Mouse (Mus musculus): ENCODE measurements at regions not wholly inside any gene's neighbourhood (a gene's known extent, or its start where the extent isn't known, plus 50 kb on each side); places are given as distances from the start of the nearest gene placed in this dataset.
A peak's percentile ranks its signal among the peaks of the same experiment; 100 is the strongest.

DNA sequence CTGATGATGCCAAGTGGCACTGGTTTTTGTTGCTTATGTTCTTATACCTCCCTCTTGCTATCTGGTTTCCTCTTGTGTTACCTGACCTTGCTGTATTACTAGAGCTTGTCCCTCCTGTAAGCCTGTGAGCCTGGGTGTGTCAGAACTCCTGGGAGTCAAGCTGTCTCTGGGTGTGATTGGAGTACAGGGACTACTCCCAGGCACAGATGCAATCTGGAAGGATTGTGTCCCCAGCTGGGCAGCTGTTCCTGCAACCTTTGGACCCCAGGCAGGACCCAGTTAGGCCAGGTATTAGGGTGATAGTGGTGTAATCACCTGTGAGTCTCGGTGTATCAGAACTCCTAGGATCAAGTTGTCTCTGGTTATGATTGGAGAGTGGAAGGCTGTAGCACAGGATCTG is 97.4 kb upstream of the Dock11 start:
- DNase-seq (ENCODE audit: low spot score in 2 of 2): no peak

DNA sequence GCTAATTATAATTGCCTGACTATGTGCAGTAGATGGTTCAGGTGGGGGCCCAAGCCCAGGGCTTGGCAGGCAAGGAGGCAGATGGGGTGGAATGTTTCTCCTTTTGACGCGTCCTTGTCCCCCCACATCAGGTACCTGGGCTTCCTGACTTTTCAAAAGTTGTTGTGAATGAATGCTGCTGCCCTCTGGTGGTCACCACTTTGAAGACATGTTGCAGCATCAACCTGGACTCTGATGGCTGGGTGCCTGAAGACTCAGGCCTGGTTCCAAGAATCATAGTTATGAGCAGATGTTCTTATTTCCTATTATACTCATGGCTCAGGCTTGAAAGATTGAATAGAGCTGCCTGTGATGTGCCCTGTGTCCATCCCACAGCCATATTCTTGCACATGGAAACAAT is 75.4 kb upstream of the Dock11 start:
- DNase-seq (ENCODE audit: low spot score in 2 of 2): peak; percentile 19 to 39

DNA sequence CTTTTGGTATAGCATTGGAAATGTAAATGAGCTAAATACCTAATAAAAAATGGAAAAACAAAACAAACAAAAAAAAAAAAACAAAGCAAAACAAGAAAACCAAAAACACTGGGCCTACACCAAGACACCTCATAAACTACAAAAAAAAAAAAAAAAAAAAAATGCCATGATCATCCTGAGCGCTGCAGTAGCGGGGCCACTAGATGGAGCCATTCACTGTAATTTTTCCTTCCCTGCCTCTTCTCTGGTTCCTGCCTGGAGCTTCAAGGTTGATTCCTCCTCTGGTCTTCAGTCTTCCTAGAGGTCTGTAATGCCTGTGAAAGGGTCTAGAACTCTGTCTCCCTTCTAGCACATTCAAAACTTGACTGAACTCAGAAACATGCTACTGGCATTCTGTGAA is 54.2 kb upstream of the Dock11 start:
- peak; percentile 25 to 45 for DNase-seq (ENCODE audit: low spot score in 2 of 2)

DNA sequence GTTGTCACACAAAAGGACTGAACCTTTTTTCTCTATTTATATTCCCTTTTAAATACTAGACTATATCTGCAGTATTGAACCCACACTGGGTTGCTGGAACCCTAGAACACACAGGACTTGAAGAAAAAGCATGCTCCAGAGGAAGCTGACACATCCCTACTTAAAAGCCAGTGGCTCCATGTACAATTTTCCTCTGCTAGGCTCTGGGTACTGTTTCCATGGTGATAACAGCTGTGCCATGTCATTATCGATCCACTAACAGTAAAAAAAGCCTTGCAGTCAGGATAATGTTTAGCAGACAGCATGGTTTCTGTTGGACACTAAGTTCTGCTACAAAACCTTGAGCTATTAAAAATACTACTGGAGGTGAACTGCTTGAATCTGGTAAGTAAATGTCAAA is 50.6 kb upstream of the Dock11 start:
- DNase-seq (ENCODE audit: low spot score in 2 of 2): no peak
